Mouse (Mus musculus) layer of hippocampus, postnatal 14 days (tissue): ENCODE measurements around the gene Abca4. TPM values are rescaled to one million over a fixed set of nuclear protein-coding genes. Genes with fewer than 3 reads are reported as not detected.
A peak's percentile ranks its signal among the peaks of the same experiment; 100 is the strongest.

Experiments used
- DNase-seq, 2 experiments: peaks; one replicate each; pipeline ENCODE4 v3.0.0; 2021 to 2022; ENCODE audit warnings: low spot score in 2 of 2, mixed read lengths in 1 of 2
- total RNA-seq, 2 experiments: library from RNA; stranded (reverse); gene quantifications; 2 replicates each; pipeline ENCODE4 v1.2.3; 2021

Abca4 gene
- total RNA-seq, 2 experiments from 2014 or later, result 2.6 to 6.6 TPM

DNA sequence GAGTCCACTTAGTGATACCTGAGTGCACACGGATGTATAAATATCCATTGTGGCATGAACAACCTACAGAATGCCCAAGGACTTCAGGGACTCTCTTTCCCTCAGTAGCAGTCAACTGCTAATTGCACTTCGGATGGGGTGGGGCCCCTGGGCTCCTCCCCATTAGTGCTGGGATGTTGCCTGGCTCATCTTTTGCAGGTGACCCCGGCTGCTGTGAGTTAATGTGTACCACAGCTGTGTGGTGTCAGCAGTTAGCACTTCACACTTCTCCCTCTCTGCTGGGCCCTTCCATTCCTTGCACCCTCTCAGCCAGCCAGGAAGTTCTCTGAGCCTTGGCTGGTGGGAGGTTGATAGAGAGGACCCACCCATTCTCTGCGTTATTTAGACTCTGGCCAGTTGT, 65.2 kb downstream of the Abca4 start:
- DNase-seq, result no peak

GRCm38 (mm10) chr3:122111141-122111981, 67.1 kb downstream of the Abca4 start:
- no peak for DNase-seq

GRCm38 (mm10) chr3:122118651-122119214, 74.5 kb downstream of the Abca4 start:
- DNase-seq, result no peak

DNA sequence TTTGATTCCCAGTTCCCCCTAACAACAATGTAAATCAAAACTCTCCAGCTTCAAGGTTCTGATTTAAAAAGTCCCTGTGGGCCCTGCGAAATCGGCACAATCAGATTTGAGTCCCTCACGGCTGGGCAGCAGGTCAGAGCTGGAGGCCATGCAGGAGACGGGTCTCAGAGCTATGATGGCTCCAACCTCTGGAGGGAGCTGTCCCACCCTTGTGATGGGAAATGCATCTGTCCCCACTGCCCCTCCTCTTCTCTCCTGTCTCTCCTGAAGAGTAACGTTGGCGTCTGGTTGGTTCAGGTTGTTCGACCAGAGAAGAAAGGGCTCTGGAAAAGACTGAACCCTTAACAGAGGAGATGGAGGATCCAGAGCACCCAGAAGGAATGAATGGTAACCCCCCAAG, 75.5 kb downstream of the Abca4 start:
- no peak for DNase-seq

GRCm38 (mm10) chr3:122120217-122120616, 76.0 kb downstream of the Abca4 start:
- no peak for DNase-seq

DNA sequence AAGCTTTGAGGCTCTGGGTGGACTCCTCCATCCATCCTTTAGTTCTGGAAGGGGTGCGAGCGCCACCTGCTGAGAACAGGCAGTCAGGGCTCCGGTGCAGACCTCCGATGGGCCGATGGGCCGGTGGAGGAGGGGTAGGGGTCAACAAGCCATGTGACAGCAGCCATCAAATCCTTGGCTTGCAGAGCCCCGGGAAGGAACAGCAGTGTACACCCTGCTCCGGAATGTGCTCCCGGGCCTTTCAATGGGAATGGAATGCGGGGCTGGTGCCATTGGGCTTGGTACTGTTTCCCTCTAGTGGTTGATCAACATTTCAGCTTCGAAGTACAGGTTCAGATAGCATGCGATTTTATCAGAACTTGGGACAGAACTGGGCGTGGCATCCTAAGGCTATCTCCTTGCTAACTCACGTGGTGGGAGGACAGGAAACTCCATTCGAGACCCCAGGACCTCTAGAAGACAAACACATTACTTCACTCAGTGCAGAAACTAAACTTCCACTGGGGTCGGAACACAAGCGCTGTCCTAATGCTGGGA, 78.0 kb downstream of the Abca4 start:
- DNase-seq, result peak; percentile 84 to 89

DNA sequence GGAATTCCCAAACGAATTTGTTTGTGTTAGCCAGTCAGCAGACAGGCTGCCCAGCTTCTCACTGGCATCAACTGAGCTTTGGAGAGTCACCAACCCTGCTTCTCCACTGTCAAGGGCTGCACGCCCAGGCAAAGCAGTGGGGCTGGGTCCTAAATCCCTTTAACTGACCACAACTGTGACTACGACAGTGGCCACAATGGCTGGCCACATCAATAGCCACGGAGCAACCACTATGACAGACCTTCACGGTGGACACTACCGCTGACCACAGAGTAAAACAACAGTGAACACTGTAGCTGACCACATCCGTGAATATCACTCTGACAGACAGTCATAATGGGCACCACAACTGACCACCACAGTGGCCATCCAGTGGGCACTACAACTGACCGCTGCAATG, 78.6 kb downstream of the Abca4 start:
- no peak for DNase-seq

- peak; percentile 9 to 29 for DNase-seq
These were observed 84.8 kb downstream of the Abca4 start for GRCm38 (mm10) chr3:122128999-122129493.

GRCm38 (mm10) chr3:122130771-122131170, 86.5 kb downstream of the Abca4 start:
- DNase-seq, result no peak

- no peak for DNase-seq
These were observed 87.4 kb downstream of the Abca4 start for GRCm38 (mm10) chr3:122131633-122132032.

- DNase-seq, result no peak
These were observed 89.0 kb downstream of the Abca4 start for GRCm38 (mm10) chr3:122133255-122133654.

DNA sequence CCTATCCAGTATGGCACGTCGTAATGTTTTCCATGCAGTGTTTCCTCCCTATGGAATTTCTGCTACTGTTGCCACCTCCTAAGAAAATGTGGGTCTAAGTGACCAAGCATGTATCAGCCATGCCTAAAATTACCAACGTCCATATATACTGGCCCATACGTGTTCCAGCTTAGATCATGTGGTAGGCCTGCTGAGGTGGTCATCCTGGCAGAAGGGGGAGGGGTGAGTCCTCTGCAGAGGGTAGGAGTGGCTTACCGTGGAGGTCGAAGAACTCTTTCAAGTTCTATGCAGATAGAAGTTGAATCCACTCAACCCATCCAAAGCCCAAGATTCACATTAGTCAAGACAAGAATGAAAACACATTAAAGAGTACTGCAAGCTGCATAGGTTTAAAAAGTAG, 89.6 kb downstream of the Abca4 start:
- DNase-seq, result no peak

DNA sequence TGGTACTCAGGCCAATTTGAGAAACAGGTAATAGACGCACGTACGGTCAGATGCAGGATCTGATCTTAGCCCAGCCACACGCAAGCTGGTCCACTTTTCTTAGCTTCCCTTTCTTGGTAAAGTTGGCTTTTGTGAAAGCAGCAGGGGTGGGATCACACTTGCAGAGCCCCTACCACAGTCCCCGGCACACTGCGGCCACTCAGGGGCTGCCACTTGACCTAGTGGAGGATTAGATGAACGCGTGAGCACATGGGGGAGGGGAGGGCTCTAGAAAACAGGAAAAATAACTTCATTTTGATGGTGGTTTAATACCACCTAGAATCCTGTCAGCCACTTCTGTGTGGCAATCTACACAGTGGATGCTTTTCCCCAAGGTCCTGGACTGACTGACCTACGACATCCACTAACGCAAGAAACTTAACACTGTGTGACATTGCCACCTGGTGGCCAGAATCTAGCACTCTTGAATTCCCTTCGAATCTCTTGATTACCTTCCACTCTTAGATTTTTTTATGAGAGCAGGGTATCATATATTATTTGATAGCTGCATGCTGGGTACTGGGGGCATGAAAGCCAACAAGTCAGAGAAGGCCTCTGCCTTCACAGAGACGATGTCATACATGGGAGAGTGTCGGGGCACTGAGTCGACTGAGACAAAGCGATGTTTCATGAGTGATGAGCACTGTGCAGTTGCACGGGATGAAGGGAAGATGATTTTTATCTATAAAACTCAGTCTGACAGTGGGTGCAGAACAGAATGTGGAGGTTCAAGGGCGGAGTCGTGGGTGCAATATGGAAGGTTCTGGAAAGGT, 96.6 kb downstream of the Abca4 start:
- peak; percentile 39 to 41 for DNase-seq

GRCm38 (mm10) chr3:122142256-122142922, 98.1 kb downstream of the Abca4 start:
- DNase-seq, result no peak

DNA sequence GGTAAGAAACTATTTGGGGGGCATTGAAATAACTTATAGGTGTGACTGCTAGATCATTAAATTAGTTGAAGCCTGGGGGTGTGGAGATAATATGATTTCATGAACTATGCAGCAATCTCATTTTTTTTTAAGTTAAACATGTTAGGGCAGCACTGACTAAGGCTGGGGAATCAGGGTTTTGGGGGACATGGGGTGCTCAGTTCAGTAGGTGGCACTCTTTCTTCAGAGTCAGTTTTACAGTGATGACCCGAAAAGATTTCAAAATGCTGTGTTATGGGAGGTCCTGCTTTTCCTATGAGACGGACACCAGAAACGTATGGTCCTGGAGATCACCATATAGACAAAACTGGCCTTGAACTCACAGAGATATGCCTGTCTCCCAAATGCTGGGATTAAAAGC, 99.2 kb downstream of the Abca4 start:
- DNase-seq, result no peak

DNA sequence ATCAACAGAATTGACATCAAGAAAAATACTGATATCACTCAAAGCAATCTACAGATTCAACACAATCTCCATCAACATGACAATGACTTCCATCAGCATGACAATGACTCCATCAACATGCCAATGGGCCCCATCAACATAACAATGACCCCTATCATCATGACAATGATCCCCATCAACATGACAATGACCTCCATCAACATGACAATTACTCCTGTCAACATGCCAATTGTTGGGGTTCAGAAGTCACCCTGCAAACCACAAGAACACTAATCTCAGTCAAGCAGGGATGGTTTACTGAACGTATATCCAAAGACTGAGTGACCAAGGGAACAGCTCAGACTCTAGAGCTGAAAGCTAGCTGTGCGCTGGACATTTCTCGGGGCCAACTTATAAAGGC, 101.2 kb downstream of the Abca4 start:
- DNase-seq, result no peak

GRCm38 (mm10) chr3:122150836-122151235, 106.6 kb downstream of the Abca4 start:
- no peak for DNase-seq

DNA sequence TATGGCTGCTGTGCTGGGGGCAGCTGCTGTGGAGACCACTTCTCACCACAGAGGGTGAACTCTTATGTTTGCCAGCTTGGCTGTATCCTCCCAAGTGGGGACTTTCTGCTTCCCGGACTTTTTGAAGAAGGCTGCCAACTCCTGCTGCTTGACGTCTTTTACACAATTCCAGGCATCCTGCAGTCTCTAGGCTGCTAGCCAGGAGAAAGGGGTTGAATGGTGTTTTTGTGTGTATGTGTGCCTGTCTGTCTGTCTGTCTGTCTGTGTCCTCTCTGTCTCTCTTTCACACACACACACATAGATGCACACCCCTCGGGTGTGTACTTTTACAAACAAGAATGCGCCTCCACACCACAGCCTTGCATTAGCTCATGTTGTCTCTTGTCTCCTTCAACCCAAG, 108.2 kb downstream of the Abca4 start:
- DNase-seq, result peak in 1 of 2 experiments; percentile 59

DNA sequence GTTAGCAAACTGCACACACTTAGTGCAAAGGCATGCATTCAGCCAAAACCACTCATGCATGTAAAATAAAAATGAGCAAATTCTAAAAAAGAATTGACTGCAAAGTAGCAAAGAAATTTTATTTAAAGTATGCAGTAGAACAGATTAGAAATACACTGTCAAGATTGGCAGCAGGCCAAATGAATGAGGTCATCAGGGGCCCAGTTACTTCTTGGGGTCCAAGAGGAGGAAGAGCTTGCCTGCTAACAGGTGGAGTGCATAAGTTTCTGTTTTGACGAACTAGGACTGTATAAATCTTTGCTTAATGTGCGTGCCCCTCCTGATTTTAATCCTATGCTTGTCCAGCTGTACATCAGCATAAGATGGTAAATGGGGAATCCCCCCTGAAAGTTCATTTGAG, 109.8 kb downstream of the Abca4 start:
- no peak for DNase-seq

GRCm38 (mm10) chr3:122159447-122159846, 115.2 kb downstream of the Abca4 start:
- no peak for DNase-seq

DNA sequence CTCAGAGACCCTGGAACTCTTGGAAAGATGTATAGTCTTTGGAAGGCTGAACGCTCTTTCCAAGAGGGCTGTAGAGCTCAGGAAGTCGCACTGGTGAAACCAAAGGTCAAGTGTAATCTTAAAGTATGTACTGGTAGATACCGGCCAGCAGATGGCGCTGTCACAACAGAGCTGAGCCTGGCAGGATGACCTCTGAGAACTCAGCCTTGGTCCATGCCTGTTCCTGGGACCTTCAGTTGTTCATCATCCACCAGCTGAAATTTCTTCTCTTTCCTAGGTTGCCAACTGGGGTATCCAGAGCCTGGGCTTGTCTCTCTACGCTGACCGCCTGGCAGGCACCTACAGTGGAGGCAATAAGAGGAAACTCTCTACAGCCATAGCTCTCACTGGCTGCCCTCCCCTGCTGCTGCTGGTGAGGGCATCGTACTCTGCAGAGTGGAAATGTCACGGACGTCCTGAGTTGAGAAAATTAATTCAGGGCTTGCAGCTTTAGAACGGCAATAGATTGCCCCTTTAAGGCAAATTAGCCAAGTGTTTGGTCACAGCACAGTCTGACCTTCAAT, 125.5 kb downstream of the Abca4 start:
- DNase-seq, result peak; percentile 26 to 35
